Mouse (Mus musculus) heart, embryonic 11.5 days (tissue): Measurements from ENCODE around the gene Itfg1. TPM values are rescaled to one million over a fixed set of nuclear protein-coding genes. Genes with fewer than 3 reads are reported as not detected.

ENCODE experiments used
- ATAC-seq: fragments of 200-750 bp; cut with Nextera tagmentation; replicated peaks from 2 replicates; pipeline ENCODE4 v1.8.0; 2017; ENCODE audit warnings: moderate library complexity; ENCODE audit not compliant: insufficient number of reproducible peaks, low FRiP score, low TSS enrichment
- H3K27ac ChIP-seq: fragments of 300-500 bp; sonication (generic); 2 replicates; pipeline ENCODE4 v1.5.1; 2014; ENCODE audit warnings: mild to moderate bottlenecking, low read depth, low read length
- H3K27me3 ChIP-seq: fragments of 300-500 bp; sonication (generic); 2 replicates; pipeline ENCODE4 v1.6.1; 2014; ENCODE audit warnings: mild to moderate bottlenecking, low read length, mixed read lengths; ENCODE audit not compliant: control insufficient read depth, insufficient read depth
- H3K36me3 ChIP-seq: fragments of 300-500 bp; sonication (generic); 2 replicates; pipeline ENCODE4 v1.6.1; 2014; ENCODE audit warnings: mild to moderate bottlenecking, low read length, moderate library complexity, mixed read lengths; ENCODE audit not compliant: control insufficient read depth, insufficient read depth
- H3K4me1 ChIP-seq: fragments of 300-500 bp; sonication (generic); 2 replicates; pipeline ENCODE4 v1.6.1; 2014; ENCODE audit warnings: low read length; ENCODE audit not compliant: control insufficient read depth, insufficient read depth
- H3K4me2 ChIP-seq: fragments of 300-500 bp; sonication (generic); 2 replicates; pipeline ENCODE4 v1.6.1; 2014; ENCODE audit warnings: mild to moderate bottlenecking, moderate library complexity
- H3K4me3 ChIP-seq: fragments of 300-500 bp; sonication (generic); 2 replicates; pipeline ENCODE4 v1.5.1; 2014; ENCODE audit warnings: low read depth, low read length
- H3K9ac ChIP-seq: fragments of 300-500 bp; sonication (generic); 2 replicates; pipeline ENCODE4 v1.6.1; 2014; ENCODE audit warnings: mild to moderate bottlenecking, low read depth, low read length, moderate library complexity
- H3K9me3 ChIP-seq: fragments of 300-500 bp; sonication (generic); replicated peaks from 2 replicates; pipeline ENCODE4 v1.6.1; 2016; ENCODE audit warnings: low read length; ENCODE audit not compliant: control insufficient read depth
- WGBS: fragments of 180-500 bp; shearing (Covaris S2); extraction: QIAGEN DNeasy Blood & Tissue Kit; methylation state at CpG from one replicate; pipeline ENCODE4 v1.1.7; 2014; ENCODE audit not compliant: insufficient replicate concordance; 5-methylcytosine and 5-hydroxymethylcytosine counted together
- polyA plus RNA-seq: library from polyadenylated mRNA; unstranded; fragments of >200 nt; fragmentation: Nextera tagmentation; extraction: Ambion mirVana; gene quantifications from 2 replicates; pipeline ENCODE4 v1.2.1, GENCODE M21; 2014

Itfg1 gene
- polyA plus RNA-seq, 1 experiment from 2014 or later = 75.3 TPM

GRCm38 (mm10) chr8:85788341-85788740 lies 52.4 kb downstream of the Itfg1 start:
- no peak for ATAC-seq
- Histone ChIP-seq H3K9ac (no peak overlapping the region), H3K4me2 (no peak overlapping the region), H3K36me3 (no peaks in the 10 kb centered on the region), H3K27ac (no peak overlapping the region), H3K27me3 (no peaks in the 10 kb centered on the region), H3K4me1 (no peaks in the 10 kb centered on the region), H3K4me3 (no peak overlapping the region), H3K9me3 (no peaks in the 10 kb centered on the region)
- WGBS = 87% methylated on average over 3 of the region's 3 CpGs

GRCm38 (mm10) chr8:85787909-85788308 lies 52.8 kb downstream of the Itfg1 start:
- Histone ChIP-seq H3K9ac (no peak overlapping the region), H3K4me3 (no peak overlapping the region), H3K4me2 (no peak overlapping the region), H3K27ac (no peak overlapping the region), H3K27me3 (no peaks in the 10 kb centered on the region), H3K36me3 (no peaks in the 10 kb centered on the region), H3K9me3 (no peaks in the 10 kb centered on the region), H3K4me1 (no peaks in the 10 kb centered on the region)
- 86% methylated on average over 4 of the region's 4 CpGs for WGBS
- ATAC-seq = no peak

- Histone ChIP-seq H3K9ac (no peak overlapping the region), H3K36me3 (no peaks in the 10 kb centered on the region), H3K27ac (no peak overlapping the region), H3K9me3 (no peaks in the 10 kb centered on the region), H3K4me3 (no peak overlapping the region), H3K27me3 (no peaks in the 10 kb centered on the region), H3K4me1 (no peaks in the 10 kb centered on the region), H3K4me2 (no peak overlapping the region)
- ATAC-seq = no peak
- WGBS = 71% methylated on average over 1 of the region's 1 CpGs
These were observed 55.2 kb downstream of the Itfg1 start for GRCm38 (mm10) chr8:85785506-85785905.

- H3K27me3 ChIP-seq = no peaks in the 10 kb centered on the region
- no peaks in the 10 kb centered on the region for H3K36me3 ChIP-seq
- H3K4me3 ChIP-seq = no peak overlapping the region
- no peak overlapping the region for H3K4me2 ChIP-seq
- H3K9ac ChIP-seq = no peak overlapping the region
- H3K27ac ChIP-seq = no peak overlapping the region
- no peaks in the 10 kb centered on the region for H3K9me3 ChIP-seq
- 87% methylated on average over 1 of the region's 1 CpGs for WGBS
- ATAC-seq = no peak
- H3K4me1 ChIP-seq = no peaks in the 10 kb centered on the region
These were observed 56.9 kb downstream of the Itfg1 start for GRCm38 (mm10) chr8:85783871-85784270.

- Histone ChIP-seq H3K9me3 (no peaks in the 10 kb centered on the region), H3K9ac (no peak overlapping the region), H3K27ac (no peak overlapping the region), H3K27me3 (no peaks in the 10 kb centered on the region), H3K4me2 (no peak overlapping the region), H3K4me1 (no peaks in the 10 kb centered on the region), H3K4me3 (no peak overlapping the region), H3K36me3 (no peaks in the 10 kb centered on the region)
- ATAC-seq = no peak
- 93% methylated on average over 3 of the region's 3 CpGs for whole genome bisulfite sequencing
These were observed 60.6 kb downstream of the Itfg1 start for GRCm38 (mm10) chr8:85780091-85780490.

GRCm38 (mm10) chr8:85745053-85745452 lies 95.7 kb downstream of the Itfg1 start:
- WGBS = 92% methylated on average over 2 of the region's 2 CpGs
- Histone ChIP-seq H3K9ac (no peak overlapping the region), H3K4me2 (no peak overlapping the region), H3K27ac (no peak overlapping the region), H3K4me1 (no peaks in the 10 kb centered on the region), H3K4me3 (no peak overlapping the region), H3K36me3 (0 out of 2 replicates have a peak, but pooled peaks cover 2% of the 10 kb centered on the region), H3K9me3 (no peaks in the 10 kb centered on the region), H3K27me3 (no peaks in the 10 kb centered on the region)
- no peak for ATAC-seq

GRCm38 (mm10) chr8:85730545-85730944 lies 110.2 kb downstream of the Itfg1 start:
- no peaks in the 10 kb centered on the region for H3K27me3 ChIP-seq
- no peak overlapping the region for H3K4me2 ChIP-seq
- WGBS = 71% methylated on average over 3 of the region's 3 CpGs
- no peaks in the 10 kb centered on the region for H3K4me1 ChIP-seq
- no peaks in the 10 kb centered on the region for H3K36me3 ChIP-seq
- H3K4me3 ChIP-seq = no peak overlapping the region
- no peaks in the 10 kb centered on the region for H3K9me3 ChIP-seq
- ATAC-seq = no peak
- no peak overlapping the region for H3K9ac ChIP-seq
- no peak overlapping the region for H3K27ac ChIP-seq

GRCm38 (mm10) chr8:85717271-85717670 lies 123.5 kb downstream of the Itfg1 start:
- H3K36me3 ChIP-seq = no peaks in the 10 kb centered on the region
- no peak overlapping the region for H3K4me2 ChIP-seq
- no peak overlapping the region for H3K4me3 ChIP-seq
- no peak for ATAC-seq
- WGBS = 79% methylated on average over 5 of the region's 5 CpGs
- H3K4me1 ChIP-seq = no peaks in the 10 kb centered on the region
- H3K9me3 ChIP-seq = no peaks in the 10 kb centered on the region
- H3K27me3 ChIP-seq = no peaks in the 10 kb centered on the region
- H3K9ac ChIP-seq = no peak overlapping the region
- no peak overlapping the region for H3K27ac ChIP-seq

- H3K9me3 ChIP-seq = no peaks in the 10 kb centered on the region
- no peak overlapping the region for H3K4me3 ChIP-seq
- no peak overlapping the region for H3K9ac ChIP-seq
- H3K27me3 ChIP-seq = no peaks in the 10 kb centered on the region
- no peak overlapping the region for H3K27ac ChIP-seq
- whole genome bisulfite sequencing = 84% methylated on average over 4 of the region's 4 CpGs
- H3K4me1 ChIP-seq = no peaks in the 10 kb centered on the region
- H3K4me2 ChIP-seq = no peak overlapping the region
- no peaks in the 10 kb centered on the region for H3K36me3 ChIP-seq
- no peak for ATAC-seq
These were observed 124.0 kb downstream of the Itfg1 start for GRCm38 (mm10) chr8:85716696-85717095.
